Mouse (Mus musculus) adrenal gland, postnatal 36 days (tissue): Measurements from ENCODE around the gene Rita1. TPM values are rescaled to one million over a fixed set of nuclear protein-coding genes. Genes with fewer than 3 reads are reported as not detected.
A peak's percentile ranks its signal among the peaks of the same experiment; 100 is the strongest.

Experiments used
- DNase-seq, 2 experiments: peaks; one replicate each; pipeline ENCODE4 v3.0.0; 2021; ENCODE audit warnings: mixed read lengths in 1 of 2
- total RNA-seq, 2 experiments: library from RNA; stranded (reverse); gene quantifications; 2 replicates each; pipeline ENCODE4 v1.2.3; 2021

The Rita1 gene
- total RNA-seq, 2 experiments from 2014 or later, result 15.6 to 15.9 TPM

GRCm38 (mm10) chr5:120600946-120601668 is 11.3 kb downstream of the Rita1 start:
- DNase-seq, result peak in 1 of 2 experiments; percentile 59

GRCm38 (mm10) chr5:120599625-120600024 is 12.8 kb downstream of the Rita1 start:
- no peak for DNase-seq

GRCm38 (mm10) chr5:120594485-120594884 is 17.9 kb downstream of the Rita1 start:
- DNase-seq, result no peak

GRCm38 (mm10) chr5:120592141-120592540 is 20.2 kb downstream of the Rita1 start:
- DNase-seq, result no peak

- peak in 1 of 2 experiments; percentile 47 for DNase-seq
Observed at GRCm38 (mm10) chr5:120590356-120591010, 21.9 kb downstream of the Rita1 start.

DNA sequence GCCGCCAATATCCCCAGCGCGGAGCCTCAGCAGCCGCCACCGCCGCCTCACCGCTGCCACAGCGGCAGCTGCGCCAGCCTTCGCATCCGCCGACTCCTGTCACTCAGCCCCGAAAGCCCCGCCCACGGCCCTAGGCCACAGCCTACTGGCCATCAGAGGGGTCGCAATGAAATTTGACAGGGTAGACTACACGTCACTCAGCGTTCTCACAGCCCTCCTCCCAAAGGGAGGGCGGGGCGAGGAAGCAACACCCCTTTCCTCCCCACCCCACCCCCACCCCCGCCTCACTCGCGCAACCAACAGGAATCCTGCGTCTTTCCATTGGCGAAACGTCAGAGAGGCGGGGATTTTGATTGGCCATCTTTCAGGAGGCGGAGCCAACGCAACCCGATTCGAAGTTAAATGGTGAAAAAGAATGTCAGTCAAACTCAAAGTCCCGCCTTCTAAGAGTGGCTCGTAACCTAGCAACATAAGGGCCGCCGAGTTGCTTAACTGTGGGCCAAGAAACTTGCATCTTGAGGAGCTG is 23.8 kb downstream of the Rita1 start, which contains the start of the genes Tpcn1 and Iqcd:
Gene Tpcn1 (minus strand): TSS at position 105 of the 526 bp plus-strand sequence.
Gene Iqcd (plus strand): TSS at position 448 of the 526 bp plus-strand sequence.
- peak; percentile 99 to 100 for DNase-seq

GRCm38 (mm10) chr5:120587940-120588568 is 24.3 kb downstream of the Rita1 start:
- DNase-seq, result peak in 1 of 2 experiments; percentile 41

GRCm38 (mm10) chr5:120587616-120587926 is 24.8 kb downstream of the Rita1 start:
- DNase-seq, result no peak

DNA sequence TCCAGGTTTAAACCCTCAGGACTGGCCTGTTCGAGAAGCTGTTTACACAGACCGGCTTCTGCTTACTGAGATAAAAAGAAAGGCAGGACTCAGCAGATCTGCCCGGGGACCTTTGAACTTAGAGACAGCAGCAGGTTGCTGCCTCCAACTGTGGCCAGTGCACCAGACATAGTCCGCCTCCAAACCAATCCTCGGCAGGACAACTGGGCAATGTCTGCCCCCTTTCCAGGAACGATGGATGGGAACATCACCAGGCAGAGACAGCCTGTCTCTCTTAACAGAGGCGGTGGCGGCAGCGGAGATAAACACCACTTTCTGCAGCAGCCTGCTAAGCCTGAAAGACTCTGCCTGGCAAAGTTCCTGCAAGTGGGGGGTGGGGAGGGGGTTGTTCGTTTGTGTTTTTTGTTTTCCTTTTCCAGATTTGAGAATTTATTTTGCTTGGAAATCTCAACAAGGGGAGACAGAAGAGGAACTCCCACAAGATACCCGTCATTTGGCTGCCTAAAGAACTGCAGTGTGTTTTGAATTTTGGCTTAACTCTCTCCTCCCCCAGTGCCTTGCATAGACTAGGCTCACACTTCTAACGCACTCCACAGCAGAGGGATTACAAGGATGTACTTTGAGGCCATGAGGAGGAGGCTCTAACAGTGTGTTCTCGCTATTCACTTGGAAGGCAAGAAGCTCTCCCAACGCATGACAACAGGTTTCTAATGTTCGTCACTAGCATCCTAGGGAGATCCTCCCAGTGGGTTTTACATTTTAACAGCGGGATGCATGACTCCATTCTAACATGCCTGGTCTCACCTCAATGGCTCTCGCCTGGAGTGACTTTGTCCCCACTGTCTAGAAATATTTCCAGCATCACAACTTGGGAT is 25.4 kb downstream of the Rita1 start:
- peak in 1 of 2 experiments; percentile 53 for DNase-seq

DNA sequence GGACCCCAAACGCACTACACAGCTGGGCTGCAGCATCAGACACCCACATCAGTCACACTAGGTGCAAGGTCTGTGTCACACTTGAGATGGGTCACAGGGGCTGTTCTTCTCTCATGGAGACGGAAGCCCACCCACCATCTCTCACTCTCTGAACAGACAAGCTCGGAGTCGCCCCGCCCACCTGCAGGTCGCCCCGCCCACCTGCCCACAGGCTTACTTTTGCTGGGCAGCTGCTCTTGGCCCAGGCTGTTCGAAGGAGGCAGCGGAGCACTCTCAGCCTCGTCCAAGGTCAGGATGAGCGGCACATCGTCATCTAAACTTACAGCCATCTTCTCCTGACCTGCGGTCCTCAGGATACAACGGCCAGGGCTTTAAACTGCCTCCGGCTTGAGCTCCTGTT is 27.4 kb downstream of the Rita1 start:
- DNase-seq, result no peak

DNA sequence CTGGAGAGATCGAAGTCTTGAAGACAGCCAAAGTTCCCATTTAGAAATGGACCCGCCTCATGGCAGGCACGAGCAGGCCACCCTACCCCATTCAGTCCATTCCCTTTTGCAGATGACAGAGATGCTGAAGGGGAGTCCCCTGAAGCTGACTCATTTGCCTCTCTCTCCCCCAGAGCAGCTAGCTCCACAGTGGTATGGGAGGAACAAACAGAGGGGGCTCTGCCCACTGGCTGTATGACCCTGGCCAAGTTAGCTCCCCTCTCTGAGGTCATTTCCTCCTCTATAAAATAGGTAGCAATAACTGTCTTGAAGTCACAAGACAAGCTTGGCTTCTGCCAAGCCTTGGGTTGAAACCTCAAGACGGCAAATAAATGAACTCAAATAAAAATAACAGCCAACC is 28.9 kb downstream of the Rita1 start:
- DNase-seq, result no peak

GRCm38 (mm10) chr5:120582002-120582401 is 30.4 kb downstream of the Rita1 start:
- DNase-seq, result no peak

DNA sequence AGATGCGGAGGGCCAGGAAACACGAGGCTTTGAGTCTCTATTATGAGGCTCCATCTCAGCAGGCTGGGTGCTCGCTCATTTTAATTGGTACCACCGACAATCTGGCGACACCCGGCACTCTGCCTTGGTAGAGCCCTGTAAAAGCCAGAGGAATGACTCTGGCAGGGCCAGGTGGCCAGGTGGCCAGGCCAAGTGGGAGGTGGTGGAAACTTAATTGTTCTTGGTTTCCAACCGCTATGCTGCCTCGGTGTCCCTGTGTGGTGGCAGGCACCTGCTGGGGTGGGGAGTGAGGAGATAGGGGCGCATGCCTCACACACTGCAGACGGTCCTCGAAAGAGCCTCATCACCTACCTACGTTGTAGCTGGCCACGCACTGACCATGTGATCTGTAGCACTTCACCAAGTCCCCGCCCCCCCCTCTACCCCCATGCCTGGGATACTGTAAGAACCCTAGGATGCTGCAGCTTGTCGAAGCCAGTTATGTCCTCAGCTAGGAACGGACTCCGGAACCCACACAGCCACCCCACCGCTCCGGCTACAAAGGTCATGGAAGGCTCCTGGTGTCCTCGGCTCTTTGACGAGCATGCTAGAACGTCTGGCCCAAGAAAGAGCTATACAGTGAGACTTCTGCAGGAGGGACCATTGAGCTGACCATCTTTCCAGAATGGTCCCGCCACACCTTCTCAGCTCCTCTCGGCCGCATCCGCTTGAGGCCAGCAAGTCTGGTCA is 32.3 kb downstream of the Rita1 start:
- no peak for DNase-seq

- DNase-seq, result peak in 1 of 2 experiments; percentile 64
Observed at GRCm38 (mm10) chr5:120579211-120579897, 33.0 kb downstream of the Rita1 start.

- peak; percentile 51 to 77 for DNase-seq
Observed at GRCm38 (mm10) chr5:120578504-120579081, 33.8 kb downstream of the Rita1 start.

- no peak for DNase-seq
Observed at GRCm38 (mm10) chr5:120577935-120578441, 34.4 kb downstream of the Rita1 start.

- DNase-seq, result no peak
Observed at GRCm38 (mm10) chr5:120576781-120577301, 35.5 kb downstream of the Rita1 start.

- no peak for DNase-seq
Observed at GRCm38 (mm10) chr5:120574469-120575063, 37.8 kb downstream of the Rita1 start.

GRCm38 (mm10) chr5:120571056-120571740 is 41.2 kb downstream of the Rita1 start:
- no peak for DNase-seq
